Mouse (Mus musculus): ENCODE measurements at regions not wholly inside any gene's neighbourhood (a gene's known extent, or its start where the extent isn't known, plus 50 kb on each side); places are given as distances from the start of the nearest gene placed in this dataset.
"Not testable (repeated sequence)": the region's sequence is repeated elsewhere in the genome, so short reads cannot be mapped to it uniquely, and the experiment has no call there.

DNA sequence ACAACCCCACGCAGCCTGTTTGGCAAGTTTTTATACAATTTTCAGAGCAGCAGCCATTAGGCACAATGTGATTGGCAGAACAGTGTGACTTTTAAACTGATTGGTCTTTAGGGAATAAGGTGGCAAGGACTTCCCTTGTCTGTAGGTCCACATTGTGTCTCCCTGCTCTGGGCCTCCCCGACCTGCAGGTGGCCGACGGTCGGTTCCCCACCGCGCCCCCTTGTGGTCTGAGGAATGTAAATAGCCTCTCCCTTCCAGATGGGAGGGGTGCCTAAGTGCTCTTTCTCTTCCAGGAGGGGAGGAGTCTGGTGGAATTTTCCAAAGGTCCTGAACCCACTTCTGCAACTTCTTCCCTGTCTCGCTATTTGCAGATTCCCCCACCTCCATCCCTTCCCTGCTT is 52.5 kb upstream of the Prr5 start:
- not testable (repeated sequence) for H3K27ac ChIP-seq (replicated peaks); H3K9ac ChIP-seq; H3K4me3 ChIP-seq; H3K36me3 ChIP-seq; H3K4me2 ChIP-seq; ATAC-seq (ENCODE audit: low FRiP score, low read depth); H3K9me3 ChIP-seq
- Histone ChIP-seq H3K27me3 (peaks cover 19% of the 10 kb centered on the region), H3K4me1 (replicated peaks) (peaks cover 41% of the 10 kb centered on the region)
- 15% methylated on average over 8 of the region's 8 CpGs for WGBS

DNA sequence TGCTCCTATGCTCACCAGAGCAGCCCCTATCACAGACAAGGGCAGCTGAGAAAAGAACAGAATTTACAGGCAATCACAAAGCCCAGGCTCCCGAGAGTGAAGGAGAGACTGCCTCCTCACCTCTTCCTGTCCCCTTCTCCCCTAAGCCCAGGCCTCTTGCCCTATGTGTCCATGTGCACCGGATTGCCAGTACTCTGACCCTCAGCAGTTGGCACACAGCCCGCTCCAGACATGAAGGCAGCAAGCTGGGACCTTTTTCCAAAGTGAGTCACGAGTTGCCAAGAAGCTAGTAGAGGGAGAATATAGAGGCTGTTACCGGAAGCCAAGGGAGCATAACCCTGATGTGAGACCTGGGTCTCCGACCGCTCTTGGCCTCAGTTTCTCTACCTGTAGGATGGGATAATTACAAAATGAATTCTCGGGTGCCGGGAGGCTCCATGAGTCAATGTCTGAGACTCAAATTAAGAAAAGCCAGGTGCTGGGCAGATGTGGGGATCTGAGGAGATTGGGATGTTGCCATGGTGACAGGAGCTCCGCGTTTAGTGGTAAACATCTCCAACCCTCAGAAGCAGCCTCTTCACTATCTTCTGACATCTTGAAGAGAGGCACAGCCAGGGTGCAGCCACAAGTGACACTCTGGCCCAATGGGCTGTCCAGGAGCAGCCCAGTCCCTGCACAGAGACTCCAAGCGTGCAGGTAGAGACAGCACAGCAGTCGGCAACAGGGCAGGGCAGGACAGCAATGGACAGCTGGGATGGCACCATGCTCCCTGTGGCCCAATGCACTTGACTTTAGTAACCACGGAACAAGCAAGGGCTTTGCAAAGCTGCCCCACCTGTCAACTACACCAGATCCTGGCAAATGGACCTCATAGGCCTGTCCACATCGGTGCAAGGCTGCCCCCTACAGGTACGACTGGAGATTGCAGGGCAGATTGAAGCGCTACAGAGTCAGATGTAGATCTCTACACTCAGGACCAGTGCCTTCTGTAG is 55.6 kb upstream of the Prr5 start:
- no peaks in the 10 kb centered on the region for H3K9me3 ChIP-seq
- peaks cover 30% of the 10 kb centered on the region for H3K4me1 ChIP-seq (replicated peaks)
- H3K27me3 ChIP-seq = peaks cover 19% of the 10 kb centered on the region
- H3K36me3 ChIP-seq = no peaks in the 10 kb centered on the region
- no peak overlapping the region for H3K4me3 ChIP-seq
- no peak overlapping the region for H3K27ac ChIP-seq (replicated peaks)
- 45% methylated on average over 17 of the region's 17 CpGs for WGBS
- no peak overlapping the region for H3K4me2 ChIP-seq
- H3K9ac ChIP-seq = no peak overlapping the region
- ATAC-seq (ENCODE audit: low FRiP score, low read depth) = peak; percentile 72

DNA sequence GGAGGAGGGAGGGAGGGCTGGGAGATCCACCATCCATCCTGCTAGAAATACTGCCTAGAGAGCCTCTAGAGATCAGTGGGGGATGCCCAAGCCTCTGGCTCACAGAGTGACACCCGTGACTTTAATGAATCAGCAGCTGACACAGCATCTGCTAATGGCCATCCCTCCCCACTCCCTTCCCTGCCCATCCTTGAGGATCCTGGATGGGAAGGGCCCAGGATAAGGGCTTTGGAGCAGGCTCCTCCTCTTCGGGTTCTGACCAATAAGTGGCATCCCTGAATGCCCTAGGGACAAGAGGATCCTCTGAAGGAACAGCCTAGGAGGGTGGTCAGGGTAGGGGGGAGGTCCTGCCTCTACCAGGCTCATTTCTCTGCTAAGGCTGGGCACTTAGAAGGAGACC is 55.3 kb upstream of the Rtl6 start:
- Histone ChIP-seq H3K4me2 (no peak overlapping the region), H3K4me1 (replicated peaks) (peaks cover 30% of the 10 kb centered on the region), H3K36me3 (no peaks in the 10 kb centered on the region), H3K9me3 (no peaks in the 10 kb centered on the region), H3K9ac (no peak overlapping the region), H3K27me3 (peaks cover 19% of the 10 kb centered on the region), H3K27ac (replicated peaks) (no peak overlapping the region), H3K4me3 (no peak overlapping the region)
- WGBS = 14% methylated on average over 2 of the region's 2 CpGs
- 0 out of 2 replicates have a peak, but pooled peaks have one; percentile 40 for ATAC-seq (ENCODE audit: low FRiP score, low read depth)

DNA sequence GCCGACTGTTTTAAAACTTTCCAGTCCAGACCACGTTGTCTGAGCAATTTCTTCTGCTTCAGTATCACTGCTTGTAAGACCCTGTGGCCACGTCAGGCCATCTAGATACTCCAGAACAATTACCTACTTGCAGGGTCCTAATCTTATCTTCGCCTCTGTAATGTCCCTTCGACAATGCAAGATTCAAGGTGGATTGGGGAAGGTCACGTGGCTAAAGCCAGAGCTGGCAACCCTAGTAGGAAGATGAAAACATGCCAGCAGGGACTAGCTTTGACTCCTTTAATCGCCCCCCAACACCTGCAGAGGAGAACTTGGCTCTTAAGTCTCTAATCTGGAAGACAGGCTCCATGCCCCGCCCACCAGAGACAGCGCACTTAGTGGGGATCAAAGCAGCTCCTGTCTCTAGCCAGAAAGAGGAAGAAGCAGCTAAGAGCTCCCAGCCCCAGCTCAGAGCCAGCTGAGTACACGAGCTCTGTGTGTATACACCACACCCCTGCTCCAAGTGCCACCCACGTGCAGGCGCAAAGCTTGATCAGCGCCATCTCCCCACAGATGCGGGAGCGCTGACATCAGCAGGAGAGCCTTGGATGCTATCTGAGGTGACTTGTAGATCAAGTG is 52.3 kb upstream of the Rtl6 start:
- no peak for ATAC-seq (ENCODE audit: low FRiP score, low read depth)
- no peak overlapping the region for H3K4me2 ChIP-seq
- no peaks in the 10 kb centered on the region for H3K9me3 ChIP-seq
- H3K27ac ChIP-seq (replicated peaks) = no peak overlapping the region
- H3K4me1 ChIP-seq (replicated peaks) = peaks cover 30% of the 10 kb centered on the region
- no peak overlapping the region for H3K9ac ChIP-seq
- no peaks in the 10 kb centered on the region for H3K36me3 ChIP-seq
- WGBS = 64% methylated on average over 15 of the region's 15 CpGs
- no peak overlapping the region for H3K4me3 ChIP-seq
- 0 out of 2 replicates have a peak, but pooled peaks cover 9% of the 10 kb centered on the region for H3K27me3 ChIP-seq

DNA sequence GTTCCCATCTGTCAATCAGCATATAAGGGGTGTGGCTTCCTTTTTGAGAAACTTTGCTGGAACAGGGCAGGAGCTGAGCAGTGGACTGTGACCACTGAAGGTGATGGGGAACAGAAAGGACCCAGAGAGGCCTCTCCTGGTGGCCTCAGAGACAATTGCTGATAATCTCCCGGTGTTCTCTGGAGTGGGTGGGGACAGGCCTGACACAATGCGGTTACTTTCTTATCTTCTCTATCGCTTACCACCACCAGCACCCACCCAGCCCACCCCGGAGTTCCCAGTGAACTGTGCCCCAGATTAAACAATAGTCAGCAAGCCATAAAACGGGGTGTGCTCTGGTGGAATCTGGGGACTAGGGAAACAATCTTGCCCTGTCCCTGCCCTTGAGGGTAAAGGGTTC is 51.4 kb upstream of the Rtl6 start:
- Histone ChIP-seq H3K36me3 (no peaks in the 10 kb centered on the region), H3K27ac (replicated peaks) (no peak overlapping the region), H3K4me2 (no peak overlapping the region), H3K9ac (no peak overlapping the region), H3K9me3 (no peaks in the 10 kb centered on the region), H3K4me3 (no peak overlapping the region), H3K4me1 (replicated peaks) (peaks cover 26% of the 10 kb centered on the region), H3K27me3 (0 out of 2 replicates have a peak, but pooled peaks cover 6% of the 10 kb centered on the region)
- WGBS = 86% methylated on average over 5 of the region's 5 CpGs
- ATAC-seq (ENCODE audit: low FRiP score, low read depth) = no peak

Data from hindbrain, embryonic 15.5 days (tissue).